Mouse (Mus musculus) lung, postnatal 36 days (tissue): ENCODE measurements around the gene Hhipl1.

ENCODE experiments used
- DNase-seq: peaks from one replicate; pipeline ENCODE4 v3.0.0; 2022; ENCODE audit warnings: mixed read lengths

Hhipl1 gene

DNA sequence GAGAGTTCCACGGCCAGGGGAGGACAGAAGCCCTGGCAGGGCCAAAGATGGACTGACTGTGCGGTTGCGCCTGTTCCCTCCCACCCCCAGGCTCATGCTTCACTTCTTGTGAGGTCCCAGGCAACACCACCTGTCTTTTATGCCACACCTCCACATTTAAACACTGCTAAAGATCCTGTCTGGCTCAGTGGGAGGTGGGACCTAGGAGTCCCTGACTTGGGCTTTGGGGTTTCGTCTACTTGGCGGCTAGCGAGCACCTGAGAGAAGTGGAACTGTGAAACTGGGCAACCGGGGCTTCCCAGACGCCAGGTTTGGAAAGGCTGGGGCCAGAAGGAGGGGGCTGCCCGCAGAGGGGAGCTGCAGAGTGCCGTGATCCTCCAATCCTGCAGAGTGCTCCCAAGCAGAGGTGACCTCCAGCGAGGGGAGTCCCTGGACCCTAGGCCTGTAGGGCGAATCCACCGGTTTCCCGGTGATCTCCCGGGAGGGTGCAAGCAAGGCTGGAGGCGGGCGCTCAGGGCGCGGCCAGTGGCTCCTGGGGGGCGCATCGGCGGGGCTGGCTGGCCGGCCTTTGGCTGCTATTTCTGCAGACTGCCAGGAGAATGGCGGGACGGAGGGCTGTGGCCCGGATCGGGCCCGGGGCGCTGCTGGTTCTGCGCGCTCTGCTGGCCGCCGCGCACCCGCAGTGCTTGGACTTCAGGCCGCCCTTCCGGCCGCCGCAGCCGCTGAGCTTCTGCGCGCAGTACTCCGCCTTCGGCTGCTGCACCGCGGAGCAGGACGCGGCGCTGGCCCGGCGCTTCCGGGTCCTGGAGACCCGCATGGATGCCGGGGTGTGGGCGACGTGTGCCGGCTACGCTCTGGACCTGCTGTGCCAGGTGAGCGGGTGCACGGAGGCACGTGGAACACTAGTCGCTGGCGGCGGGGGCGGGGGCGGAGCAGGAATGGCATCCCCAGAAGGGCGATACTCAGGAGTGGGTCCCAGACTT, at the start of gene Hhipl1:
Hhipl1 (plus strand) TSS at position 459 of the 983 bp plus-strand sequence.
- DNase-seq, result peak; percentile 34

DNA sequence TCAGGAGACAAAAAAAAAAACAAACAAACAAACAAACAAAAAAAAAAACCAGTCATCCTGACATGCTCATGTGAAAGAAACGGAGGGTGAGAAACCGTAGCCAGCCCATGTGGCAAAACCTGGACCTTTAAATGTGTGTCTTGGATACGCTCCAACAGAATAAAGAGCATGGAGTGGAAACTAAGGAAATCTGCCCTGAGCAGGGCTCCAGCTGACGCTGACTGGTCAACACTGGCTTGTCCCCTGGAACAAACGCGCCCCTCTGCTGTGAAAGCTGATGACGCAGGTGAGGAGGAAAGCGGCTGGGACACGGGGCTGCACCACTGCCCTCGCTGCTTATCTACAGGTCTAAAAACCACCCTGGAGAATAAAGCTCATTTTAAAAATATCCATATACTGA, 49.3 kb upstream of the Hhipl1 start:
- DNase-seq, result peak; percentile 56

DNA sequence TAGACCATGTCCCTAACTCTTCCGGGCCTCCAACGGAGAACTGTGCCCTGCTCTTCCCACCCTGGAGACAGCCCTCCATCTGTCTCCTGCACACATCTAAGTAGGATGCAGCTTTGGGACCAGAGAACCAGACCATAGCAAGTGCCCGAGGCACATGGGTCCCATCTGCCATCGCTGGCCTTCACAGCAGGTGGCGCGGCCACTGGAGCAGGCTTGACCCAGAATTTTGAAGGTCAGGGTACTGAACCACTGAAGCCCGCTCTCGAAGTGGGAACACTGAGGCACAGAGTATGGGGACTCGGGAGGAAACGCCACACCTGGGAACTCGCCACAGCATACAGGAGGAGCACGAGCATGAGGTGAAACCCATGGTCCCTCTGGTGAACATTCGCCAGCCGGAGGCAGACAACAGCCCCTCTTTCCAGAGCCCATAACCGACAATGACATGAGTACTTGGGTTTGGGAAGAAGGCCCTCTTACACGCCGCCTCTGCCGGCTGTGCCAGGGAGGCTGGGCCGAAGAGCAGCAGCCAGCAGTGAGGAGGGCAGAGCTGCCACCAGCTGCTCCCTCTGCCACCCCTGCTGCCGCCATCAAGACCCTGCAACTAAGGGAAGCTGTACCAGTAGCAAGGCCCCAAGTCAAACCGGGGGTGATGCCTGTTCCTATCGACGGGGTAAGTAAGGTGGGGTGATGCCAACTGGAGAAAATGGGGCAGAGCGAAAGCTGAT, 46.6 kb upstream of the Hhipl1 start:
- no peak for DNase-seq

DNA sequence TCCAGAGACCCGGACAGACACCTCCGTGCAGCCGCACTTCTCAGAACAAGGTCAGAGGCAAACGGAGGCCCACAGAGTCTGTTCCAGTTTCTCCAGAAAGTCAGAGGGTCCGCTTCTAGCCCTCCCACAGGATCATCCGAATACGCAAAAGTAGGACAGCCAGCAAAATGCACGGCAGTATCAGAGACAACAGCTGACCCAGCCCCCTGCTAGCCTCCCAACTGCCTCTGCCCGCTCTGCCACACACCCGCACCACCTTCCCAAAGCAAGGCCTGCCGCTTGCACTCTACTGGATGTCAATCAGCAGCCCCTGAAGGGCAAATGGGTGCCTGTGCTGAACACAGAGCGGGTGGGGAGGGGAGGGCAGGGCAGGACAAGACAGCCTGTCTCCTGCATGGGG, 45.1 kb upstream of the Hhipl1 start:
- no peak for DNase-seq

DNA sequence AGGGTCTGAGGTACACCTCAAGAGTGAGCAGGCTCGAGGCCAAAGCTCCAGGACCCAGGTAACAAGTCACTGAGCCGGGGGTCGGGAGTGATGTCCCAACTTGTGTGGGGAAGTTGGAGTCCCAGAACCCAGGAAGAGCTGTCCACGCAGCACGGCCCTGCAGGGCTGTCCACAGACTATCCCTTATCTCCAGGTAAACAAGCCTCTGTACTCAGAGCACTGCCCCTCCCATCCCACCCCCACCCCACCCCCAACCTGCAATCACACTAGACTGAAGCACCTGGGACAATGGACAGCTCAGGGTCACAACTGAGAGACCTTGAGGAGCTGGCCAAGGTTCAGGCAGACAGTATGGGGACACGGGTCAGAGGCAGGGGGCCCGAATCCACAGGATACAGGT, 41.2 kb upstream of the Hhipl1 start:
- DNase-seq, result no peak

DNA sequence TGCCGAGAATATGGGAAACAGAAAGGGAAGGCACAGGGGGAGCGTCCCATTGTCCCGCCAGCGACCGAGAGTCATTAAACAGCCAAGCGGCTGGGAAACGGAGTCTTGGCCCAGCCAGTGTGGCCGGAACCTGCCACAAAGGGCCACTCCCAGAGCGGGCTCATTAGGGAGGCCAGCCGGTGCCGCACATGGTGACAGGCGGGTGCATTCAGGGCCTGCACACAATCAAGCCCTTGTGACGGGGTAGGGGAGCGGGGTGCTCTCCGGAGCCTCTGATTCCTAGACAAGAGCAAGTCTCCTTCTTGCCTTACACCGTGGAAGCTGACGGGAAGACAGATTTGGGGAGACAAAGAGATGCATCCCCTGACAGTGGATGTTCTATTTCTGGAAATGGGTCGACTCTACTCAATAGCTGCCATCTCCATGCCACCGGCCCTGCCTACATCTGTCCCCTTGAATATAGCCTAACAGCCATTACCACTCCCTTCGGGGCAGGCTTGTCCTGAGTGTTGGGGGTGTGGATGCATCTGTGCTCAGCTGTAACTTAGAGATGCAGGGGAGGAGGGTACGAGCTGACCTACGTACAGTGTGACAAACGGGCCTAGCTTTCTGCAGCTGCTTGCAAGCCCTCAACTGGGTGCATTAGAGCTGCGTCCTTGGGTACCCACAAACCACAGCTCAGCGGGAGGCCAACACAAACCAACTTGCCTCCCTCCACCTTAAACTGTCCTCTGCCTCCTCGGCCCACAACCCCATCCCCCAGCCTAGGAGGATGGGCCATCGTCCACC, 40.0 kb upstream of the Hhipl1 start:
- DNase-seq, result peak; percentile 68

DNA sequence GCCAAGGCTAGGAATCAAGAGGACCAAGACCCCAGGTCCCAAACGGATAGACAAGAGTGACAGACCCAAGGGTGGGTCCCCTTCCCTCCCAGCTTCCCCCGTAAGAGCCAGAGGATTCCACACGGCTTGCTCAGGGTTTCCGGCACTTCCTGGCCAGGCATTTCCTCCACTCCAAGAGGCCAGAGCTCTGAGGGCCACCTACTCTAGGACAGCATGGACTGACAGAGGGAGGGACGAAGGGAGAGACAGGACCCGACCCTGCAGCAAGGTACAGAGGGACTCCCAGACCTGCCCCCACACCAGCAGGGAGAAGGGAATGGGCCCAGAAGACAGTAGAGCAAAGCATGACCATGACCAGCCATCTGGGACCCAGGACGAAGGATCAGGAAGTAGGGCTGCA, 38.4 kb upstream of the Hhipl1 start:
- peak; percentile 56 for DNase-seq

DNA sequence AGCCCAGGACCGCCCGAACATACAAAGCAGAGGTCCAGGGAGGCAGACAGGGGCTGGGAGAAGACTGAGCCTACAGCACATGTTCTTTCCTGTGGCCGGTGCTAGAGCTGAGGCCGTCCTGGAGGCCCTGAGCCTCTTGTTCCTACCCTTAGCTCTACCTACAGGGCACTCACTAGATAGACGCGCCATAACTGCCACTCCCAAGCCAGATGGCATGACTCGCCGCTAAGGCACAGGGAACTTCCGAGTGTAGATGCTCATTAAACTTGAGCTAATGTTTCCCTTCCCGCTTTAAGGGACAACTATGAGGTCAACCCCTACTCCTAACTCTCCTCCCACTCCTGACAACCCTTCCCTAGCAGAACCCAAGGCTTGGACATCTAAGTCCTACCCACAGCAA, 37.1 kb upstream of the Hhipl1 start:
- DNase-seq, result no peak

DNA sequence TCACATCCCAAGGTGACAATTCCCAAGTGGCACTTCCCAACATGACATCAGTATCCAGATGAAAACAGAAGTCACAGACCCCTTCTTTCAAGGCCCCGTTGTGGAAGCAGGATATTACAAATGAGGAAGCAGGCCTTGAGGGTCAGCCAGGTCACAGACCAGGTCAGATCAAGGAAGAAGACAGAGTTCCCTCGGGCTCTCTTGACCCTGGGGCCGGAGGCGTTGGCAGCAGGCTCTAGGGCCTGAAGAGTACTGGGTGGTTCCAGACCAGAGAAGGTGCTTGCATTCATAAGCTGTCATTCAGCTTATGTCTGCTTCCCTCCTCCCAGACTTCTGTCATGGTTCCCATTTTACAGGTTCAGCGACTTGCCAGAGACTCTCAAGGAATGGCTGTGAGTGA, 36.4 kb upstream of the Hhipl1 start:
- DNase-seq, result no peak

DNA sequence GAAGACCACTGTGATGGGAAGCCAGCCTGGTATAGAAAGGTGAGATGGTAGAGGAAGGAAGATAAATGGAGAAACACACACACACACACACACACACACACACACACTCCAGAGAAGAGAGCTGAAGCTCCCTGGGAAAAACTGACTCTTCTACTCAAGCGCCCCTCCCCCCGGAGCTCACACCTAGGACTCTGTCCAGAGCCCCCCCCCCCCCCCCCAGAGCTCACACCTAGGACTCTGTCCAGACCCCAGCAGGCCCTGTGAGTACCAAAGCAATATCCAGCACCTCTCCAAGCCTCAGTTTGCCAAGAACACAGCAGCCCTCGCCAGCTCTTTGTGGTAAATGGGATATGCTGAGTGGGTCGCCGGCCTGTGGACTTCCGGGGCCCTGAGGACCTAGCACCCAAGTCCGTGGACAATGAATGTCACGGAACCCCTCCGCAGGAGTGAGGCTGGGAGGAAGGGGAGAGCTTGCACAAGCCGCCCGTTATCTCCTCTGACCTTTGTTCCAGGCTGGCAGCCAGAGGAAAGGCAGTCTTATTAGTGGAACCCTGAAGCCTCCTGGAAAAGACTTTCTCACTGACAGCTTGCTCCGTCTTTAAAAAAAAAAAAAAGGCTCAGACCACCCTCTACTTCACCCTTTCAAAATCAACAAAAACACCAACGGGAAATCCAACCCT, 35.7 kb upstream of the Hhipl1 start:
- DNase-seq, result no peak

DNA sequence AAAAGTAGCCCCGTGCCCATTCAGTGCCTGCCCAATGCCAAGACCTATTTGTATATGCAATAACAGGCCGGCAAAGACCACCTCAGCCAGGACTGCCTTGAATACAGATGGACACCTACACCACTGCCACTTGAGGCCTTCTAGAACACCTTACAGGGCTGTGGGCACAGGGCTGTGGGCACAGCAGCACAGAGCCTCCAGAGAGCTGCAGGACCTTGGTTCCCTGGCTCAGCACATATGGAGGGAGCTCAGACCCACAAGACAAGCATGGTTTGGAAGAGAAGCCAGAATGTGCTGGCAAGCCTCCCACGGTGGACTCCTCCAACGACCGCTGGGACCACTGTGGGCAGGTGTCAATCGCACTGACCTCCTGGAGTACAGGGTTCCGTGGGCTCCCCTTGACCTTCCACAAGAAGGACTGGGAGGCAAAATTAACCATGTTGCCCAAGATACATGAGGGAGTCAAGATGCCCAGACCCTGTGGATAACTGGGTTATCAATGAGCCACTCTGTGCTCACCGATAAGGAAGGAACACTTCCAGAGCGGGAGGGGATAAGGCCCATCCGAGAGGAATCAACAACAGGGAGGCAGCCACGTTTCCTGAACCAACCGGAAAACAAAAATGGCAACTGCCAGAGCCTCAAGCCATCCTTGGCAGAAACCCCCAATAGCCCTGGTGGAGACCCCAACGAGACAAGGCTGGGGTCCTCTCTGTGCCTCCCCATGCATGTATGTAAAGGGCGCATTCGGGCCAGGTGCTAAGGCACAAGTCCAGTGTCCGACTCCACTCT, 34.5 kb upstream of the Hhipl1 start:
- no peak for DNase-seq

DNA sequence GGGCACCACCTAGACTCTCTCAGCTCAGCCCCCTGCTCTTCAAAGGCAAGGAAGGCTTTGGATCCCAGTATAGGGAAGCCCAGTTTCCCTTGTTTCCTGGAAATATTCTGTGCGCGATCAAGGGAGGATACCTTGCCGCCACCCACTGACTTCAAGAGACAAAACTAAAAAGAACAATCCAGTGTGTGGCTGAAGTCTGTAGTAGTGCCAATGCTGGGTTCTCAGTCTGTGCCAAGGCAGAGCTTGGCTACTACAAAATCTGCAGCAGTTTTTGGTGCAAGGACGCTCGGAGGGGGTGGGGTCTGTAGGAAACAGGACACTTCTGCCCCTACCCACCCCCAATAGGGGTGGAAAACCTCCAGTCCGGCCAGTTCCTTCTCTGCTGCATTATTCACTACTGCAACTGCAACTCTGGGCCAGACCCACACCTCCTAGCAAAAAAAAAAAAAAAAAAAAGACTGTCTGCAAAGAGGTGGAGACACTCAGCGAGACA, 33.9 kb upstream of the Hhipl1 start:
- DNase-seq, result no peak

DNA sequence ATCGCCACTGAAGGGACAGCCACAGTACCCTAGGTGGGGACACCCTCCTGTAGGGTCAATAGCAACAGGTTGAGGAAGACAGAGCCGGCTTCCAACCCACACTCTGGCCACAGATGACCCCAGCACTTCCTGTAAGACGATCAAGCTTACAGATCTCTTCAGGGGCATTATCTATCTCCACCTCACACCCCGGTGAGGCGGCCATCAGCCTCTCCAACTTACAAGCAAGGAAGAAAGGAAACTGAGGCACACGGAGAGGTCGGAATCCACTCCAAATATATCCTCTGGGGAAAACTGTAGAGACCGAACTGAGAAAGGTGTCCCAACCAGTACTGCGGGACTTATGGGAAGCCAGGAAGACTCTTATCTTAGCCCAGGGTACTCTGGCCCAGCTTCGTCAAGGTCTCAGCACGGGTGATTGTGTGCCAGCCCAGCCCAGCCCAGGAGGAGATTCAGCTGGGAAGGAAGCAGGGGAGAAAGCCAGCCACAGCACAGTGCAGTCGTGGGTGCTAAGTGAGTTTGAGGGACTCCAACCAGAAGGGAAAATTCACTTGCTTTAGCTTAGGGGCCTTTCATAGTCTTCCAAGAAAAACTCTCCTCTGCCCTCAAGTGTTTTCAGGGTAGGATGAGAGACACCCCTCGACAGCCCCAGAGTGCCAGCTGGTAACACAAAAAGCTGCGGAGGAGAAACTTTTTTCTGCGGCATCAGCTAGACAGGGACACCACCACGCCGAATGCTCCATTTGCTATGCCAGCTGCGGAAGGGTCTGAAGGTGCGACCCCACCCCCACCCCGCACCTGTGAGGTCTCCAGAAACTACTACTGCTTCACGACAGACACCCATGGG, 32.4 kb upstream of the Hhipl1 start:
- no peak for DNase-seq

DNA sequence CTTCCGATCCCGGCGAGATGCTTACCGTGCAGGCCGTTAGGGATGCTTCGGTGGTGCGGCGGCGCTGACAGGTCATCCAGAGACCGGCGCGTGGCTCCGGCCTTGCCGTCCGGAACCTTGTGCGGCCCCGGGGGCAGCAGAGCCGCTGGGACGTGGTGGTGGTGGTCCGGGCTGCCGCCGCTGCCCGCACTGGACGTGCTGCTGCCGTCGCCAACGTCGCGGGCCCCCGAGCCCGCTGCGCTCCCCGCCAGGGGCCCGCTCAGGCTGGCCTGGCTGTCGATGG, 31.8 kb upstream of the Hhipl1 start:
- DNase-seq, result no peak

DNA sequence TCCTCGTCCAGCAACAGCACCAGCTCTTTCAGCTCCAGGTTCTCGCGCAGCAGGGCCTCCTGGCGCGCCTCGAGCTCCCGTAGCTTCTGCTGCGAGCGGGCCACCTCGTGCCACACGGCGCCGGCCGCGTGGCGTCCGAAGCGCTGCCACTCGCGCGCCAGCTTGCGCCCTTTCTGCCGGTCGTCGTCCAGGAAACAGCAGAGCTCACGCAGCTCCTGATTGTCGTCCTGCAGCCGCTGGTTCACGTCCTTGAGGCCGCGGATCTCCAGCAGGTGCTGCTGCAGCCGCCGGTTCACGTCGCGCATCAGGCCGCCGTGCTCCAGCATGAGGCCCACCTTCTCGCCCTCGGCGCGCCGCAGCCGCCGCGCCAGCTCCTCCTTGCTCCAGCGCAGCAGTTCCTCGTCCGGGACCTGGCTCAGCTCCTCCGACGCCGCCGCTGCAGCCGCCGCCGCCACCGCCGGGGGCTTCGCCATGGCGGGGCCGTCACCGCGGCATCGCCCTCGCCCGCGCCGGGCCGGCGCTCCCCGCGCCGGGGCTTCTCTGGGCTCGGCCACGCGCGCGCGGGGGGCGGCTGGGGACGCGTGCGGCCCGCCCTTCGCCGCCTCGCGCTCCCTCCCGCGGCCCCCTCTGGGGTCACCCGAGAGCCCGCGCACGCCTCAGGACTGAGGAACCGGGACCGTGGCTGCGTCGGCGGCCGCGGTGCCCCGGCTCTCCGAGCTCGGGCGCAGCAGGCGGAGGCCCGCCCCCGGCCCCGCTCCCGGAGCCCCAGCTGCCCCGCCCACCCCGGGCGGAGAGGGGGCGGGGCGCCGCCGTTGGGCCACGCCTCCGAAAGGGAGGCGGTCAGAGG, 31.2 kb upstream of the Hhipl1 start, which contains the start of gene Ccdc85c:
Ccdc85c (minus strand) TSS at position 765 of the 847 bp plus-strand sequence.
- DNase-seq, result peak; percentile 37

DNA sequence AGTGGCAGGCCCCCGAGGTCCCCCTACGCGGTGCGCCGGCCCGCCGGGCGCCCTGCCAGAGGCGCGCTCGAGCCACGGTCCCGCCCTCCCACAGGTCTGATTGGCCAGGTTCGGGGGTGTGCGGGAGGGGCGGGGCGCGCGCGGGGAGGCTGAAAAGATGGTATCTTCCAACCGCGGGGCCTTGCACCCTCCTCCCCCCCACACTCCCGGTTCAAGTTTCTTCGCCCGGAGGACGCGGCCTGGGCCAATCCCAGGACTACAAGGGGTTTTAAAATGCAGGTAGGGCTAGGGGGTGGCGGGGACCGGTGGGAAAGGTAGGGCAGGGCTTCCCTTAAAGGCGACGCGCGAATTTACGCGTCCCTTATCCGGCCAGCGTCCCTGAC, 30.6 kb upstream of the Hhipl1 start:
- DNase-seq, result peak; percentile 95

DNA sequence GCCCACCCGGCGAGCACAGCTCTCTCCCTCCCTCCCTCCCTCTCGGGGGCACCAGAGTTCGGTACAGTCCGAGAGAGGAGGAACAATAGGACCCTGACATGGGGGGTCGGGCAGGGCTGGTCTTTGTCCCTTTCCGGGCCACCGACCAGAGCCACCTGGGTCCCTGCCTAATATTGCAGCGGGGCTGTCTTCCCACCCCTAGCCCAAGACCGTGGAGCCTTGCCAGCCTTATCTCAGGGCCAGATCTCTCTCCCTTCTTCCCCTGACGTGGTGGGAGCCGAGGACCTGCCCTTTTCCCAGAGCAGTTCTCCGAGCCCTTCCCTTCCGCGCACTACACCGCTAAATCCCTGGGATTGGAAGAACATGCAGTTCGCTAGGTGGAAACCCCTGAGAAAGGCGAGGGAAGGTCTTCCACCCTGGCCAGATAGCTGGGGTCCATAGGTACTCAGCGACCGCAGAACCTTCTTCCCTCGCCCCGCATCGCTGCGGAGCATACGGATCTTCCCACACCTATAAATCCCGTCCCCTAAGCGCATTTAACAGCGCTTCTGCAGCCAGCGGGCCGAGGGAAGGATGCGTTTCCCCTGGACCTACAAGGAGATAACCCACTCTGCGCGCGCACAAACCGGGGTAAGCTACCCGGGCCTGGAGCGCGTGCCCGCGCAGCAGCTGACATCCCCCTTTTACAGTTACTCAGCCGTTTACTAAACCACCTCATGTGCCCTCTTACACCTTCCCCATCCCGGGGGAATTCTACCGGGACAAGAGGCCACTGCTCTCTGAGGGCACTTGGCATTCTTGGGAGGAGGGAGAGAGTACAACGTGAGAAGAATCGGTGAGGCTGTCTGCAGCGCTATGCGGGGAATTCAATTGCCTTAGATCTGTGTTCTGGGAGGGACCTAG, 29.9 kb upstream of the Hhipl1 start:
- peak; percentile 68 for DNase-seq

DNA sequence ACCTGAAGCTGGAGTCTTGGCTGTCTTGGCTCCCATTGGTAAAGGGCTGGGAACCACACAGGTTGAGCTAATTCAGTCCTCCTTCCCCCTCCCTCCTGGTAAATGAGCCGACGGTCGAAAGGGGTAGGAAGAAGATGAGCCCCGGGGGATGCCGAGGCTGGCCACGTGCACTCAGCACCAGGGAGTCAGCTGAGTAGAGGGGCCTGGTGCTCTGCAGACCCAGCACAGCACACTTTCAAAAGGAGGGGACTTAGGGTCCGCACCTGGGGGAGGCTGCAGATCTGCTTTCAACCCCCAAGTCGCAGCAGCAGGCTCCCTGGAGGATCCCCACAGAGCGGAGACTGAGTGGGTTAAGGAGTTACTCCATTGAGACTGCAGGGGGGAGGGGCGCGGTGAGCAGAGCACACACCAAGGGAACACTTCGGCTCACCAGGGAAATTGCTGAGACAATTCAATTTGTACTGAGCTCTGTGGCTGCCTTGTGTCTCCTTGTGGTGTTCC, 28.7 kb upstream of the Hhipl1 start:
- peak; percentile 41 for DNase-seq
